Mouse (Mus musculus) T-cell, adult 2 months (primary cell): ENCODE results near the gene 1700008O03Rik.

Experiments used
- DNase-seq: peaks from one replicate; pipeline ENCODE4 v3.0.0; 2022; ENCODE audit warnings: low spot score

Gene 1700008O03Rik

GRCm38 (mm10) chr7:44385720-44386119, at the start of gene 1700008O03Rik:
1700008O03Rik (minus strand) TSS chr7:44385820.
- no peak for DNase-seq

- no peak for DNase-seq
These were observed 48.5 kb upstream of the 1700008O03Rik start for GRCm38 (mm10) chr7:44434089-44434488.

- DNase-seq = no peak
These were observed 47.8 kb upstream of the 1700008O03Rik start for GRCm38 (mm10) chr7:44433371-44433770.

- no peak for DNase-seq
These were observed 46.9 kb upstream of the 1700008O03Rik start for GRCm38 (mm10) chr7:44432550-44432949.

GRCm38 (mm10) chr7:44429534-44430488, 44.2 kb upstream of the 1700008O03Rik start:
- DNase-seq = no peak

- no peak for DNase-seq
These were observed 43.4 kb upstream of the 1700008O03Rik start, which contains the start of gene Lrrc4b for GRCm38 (mm10) chr7:44428968-44429521. Lrrc4b (plus strand) TSS chr7:44429018.

- DNase-seq = no peak
These were observed 42.7 kb upstream of the 1700008O03Rik start for GRCm38 (mm10) chr7:44428171-44428950.

- DNase-seq = no peak
These were observed 42.0 kb upstream of the 1700008O03Rik start for GRCm38 (mm10) chr7:44427666-44428065.

- no peak for DNase-seq
These were observed 27.7 kb upstream of the 1700008O03Rik start for GRCm38 (mm10) chr7:44413307-44413706.

GRCm38 (mm10) chr7:44411144-44411543, 25.5 kb upstream of the 1700008O03Rik start:
- no peak for DNase-seq

- DNase-seq = no peak
These were observed 20.4 kb upstream of the 1700008O03Rik start for GRCm38 (mm10) chr7:44406015-44406355.

- peak; percentile 90 for DNase-seq
These were observed 19.9 kb upstream of the 1700008O03Rik start for GRCm38 (mm10) chr7:44405346-44406014.

GRCm38 (mm10) chr7:44401673-44402072, 16.1 kb upstream of the 1700008O03Rik start:
- no peak for DNase-seq

- DNase-seq = peak; percentile 73
These were observed 12.9 kb upstream of the 1700008O03Rik start for GRCm38 (mm10) chr7:44398570-44398969.

GRCm38 (mm10) chr7:44393284-44393683, 7.7 kb upstream of the 1700008O03Rik start:
- DNase-seq = no peak

GRCm38 (mm10) chr7:44392341-44392740, 6.7 kb upstream of the 1700008O03Rik start:
- DNase-seq = no peak

- DNase-seq = no peak
These were observed 6.2 kb upstream of the 1700008O03Rik start for GRCm38 (mm10) chr7:44391831-44392230.

- no peak for DNase-seq
These were observed 932 bp downstream of the 1700008O03Rik start for GRCm38 (mm10) chr7:44384716-44385059.

- DNase-seq = peak; percentile 42
These were observed 1.5 kb downstream of the 1700008O03Rik start, which contains the start of gene Syt3 for GRCm38 (mm10) chr7:44383980-44384715. Syt3 (plus strand) TSS chr7:44384102.

GRCm38 (mm10) chr7:44382541-44382940, 3.1 kb downstream of the 1700008O03Rik start:
- DNase-seq = no peak

GRCm38 (mm10) chr7:44378290-44378689, 7.3 kb downstream of the 1700008O03Rik start:
- no peak for DNase-seq
